Mouse (Mus musculus): ENCODE data around the gene Acox3.

Gene Acox3

GRCm38 (mm10) chr5:35610381-35610780 lies 27.5 kb downstream of the Acox3 start:
- no peak for DNase-seq (ENCODE audit: low spot score)

DNA sequence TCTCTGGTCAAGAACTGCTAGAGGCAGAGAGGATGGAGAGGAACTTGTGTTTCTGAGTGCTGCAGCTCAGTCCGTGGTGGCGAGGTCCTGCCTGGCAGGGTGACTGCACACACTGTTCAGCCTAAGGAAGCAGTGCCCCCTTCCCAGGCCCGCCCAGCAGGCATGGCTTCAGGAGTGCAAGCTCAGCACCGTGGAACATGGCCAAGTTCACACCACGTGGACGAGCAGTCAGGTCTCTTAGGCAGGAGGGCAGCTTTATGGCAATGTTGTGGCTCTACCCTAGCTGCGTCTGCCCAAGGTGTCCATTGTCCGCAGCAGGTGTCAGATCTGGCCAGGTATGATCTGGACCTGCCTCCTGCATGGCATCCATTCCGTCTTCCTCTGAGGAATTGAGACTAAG lies 28.3 kb downstream of the Acox3 start:
- DNase-seq (ENCODE audit: low spot score) = no peak

- no peak for DNase-seq (ENCODE audit: low spot score)
Observed at GRCm38 (mm10) chr5:35611900-35612299, 29.1 kb downstream of the Acox3 start.

DNA sequence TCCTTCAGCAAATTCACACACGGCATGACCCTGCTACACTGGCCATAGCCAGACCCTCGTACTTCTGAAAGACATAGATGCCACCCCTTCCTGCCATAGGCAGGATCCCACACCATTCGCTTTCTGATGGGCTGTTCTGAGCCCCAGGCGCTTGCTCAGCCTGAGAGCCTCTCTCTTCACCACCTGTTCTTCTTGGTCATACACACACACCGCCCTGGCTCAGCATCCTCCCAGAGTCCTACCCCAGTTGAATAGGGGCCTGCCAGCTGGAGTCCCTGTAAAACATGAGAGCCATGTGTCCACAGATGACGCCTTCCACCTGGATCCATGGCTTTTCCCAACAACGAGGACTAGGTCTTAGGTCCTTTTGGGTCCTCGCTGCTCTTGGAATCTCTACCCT lies 29.9 kb downstream of the Acox3 start:
- DNase-seq (ENCODE audit: low spot score) = no peak

GRCm38 (mm10) chr5:35616943-35617342 lies 34.1 kb downstream of the Acox3 start:
- DNase-seq (ENCODE audit: low spot score) = no peak

GRCm38 (mm10) chr5:35621114-35621513 lies 38.3 kb downstream of the Acox3 start:
- no peak for DNase-seq (ENCODE audit: low spot score)

DNA sequence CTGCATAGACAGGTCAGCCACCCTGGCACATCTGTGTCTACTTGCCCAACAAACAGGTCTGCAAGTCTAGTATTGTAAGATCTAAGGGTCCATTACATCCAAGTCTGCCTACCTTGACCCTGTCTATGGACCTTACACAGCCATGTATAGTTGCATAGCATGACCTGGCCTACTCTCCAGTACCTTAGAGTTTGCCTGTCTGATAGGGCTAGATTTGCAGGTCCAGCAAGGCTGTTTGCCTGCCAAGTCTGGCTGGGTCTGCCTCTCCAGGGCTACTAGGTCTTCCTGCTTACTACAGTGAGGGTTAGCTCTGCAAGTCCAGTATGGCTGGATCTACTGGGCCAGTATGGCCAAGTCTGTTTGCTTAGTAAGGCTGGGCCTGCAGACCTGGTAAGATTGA lies 41.0 kb downstream of the Acox3 start:
- no peak for DNase-seq (ENCODE audit: low spot score)

DNA sequence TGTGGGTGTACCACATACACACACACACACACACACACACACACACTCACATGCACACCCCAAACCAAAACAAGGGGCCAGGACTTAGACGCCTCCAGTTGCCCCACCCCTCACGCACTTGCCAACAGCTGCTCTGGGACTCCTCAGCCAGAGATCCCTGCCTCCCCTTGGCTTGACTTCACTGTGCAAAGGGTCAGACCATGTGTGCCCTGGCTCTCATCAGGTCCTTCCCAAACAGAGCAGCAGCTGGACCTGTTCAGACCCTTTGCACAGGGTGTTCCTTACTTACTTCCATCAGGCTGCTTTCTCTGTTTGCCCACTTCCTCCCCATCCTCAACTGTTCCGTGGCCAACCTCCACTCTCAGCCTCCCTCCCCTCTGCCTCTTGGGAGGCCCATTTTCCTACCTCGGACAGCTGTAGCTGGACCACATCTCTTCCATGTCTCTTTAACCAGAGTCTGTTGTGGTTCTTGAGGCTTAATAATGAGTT lies 42.0 kb downstream of the Acox3 start:
- peak; percentile 36 for DNase-seq (ENCODE audit: low spot score)

DNA sequence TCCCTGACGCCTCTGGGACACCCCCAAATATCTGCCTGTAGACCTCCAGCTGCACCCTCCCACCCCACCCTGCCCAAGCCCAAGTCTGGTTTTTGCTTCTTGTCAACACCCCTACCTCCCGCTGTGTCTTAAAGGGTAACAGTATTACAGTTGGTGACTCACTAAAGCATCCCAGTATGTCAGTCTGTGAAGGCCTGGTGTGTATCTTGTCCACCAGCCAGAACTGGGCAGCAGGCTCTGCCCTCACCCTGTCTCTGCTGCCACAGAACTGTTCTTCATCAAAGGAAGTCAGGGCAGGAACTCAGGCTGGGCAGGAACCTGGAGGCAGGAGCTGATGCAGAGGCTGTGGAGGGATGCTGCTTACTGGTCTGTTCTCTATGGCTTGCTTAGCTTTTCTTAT lies 43.6 kb downstream of the Acox3 start:
- DNase-seq (ENCODE audit: low spot score) = no peak

DNA sequence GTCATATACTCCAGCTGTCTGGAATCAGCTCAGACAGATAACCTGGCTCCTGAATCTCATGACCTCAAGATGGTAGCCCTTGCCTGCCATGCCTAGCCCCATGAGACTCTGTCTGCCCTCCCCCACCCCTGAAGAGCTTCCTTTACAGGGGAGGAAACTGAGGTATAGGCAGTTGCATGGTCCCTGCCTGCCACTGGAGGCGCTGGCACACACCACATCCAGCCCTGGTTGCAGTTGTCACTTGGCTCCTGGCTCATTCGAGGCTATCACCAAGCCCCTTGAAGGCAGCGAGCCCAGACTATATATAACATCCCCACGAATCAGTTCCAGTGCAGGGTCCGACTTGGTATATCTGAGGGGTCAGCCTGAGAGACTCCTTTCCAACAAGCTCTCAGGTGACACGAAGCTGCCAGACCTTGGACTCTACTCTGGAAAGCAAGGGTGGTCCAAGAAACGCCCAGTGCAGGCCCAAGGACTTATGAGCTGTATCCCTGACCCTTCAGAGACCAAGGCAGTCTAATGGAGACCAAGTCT lies 44.5 kb downstream of the Acox3 start:
- no peak for DNase-seq (ENCODE audit: low spot score)

DNA sequence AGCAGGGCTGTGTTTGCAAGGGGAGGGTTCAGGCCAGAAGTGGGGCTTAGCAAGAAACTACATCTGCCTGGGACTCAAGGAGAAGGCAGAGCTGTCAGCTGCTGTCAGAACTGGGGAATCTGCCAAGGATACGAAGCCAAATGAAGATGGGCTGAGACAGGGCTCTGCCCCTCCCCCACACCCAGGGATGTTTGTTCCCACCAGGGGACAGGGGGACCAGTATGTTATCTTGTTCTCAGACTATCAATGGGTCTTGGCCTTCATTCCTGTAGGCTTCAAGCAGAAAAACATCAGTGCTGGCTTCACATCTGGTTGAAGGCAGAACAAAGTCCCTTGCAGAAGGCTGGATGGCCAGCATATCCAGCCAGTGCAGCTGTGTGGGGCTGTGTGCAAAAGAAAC lies 45.8 kb downstream of the Acox3 start:
- no peak for DNase-seq (ENCODE audit: low spot score)

DNA sequence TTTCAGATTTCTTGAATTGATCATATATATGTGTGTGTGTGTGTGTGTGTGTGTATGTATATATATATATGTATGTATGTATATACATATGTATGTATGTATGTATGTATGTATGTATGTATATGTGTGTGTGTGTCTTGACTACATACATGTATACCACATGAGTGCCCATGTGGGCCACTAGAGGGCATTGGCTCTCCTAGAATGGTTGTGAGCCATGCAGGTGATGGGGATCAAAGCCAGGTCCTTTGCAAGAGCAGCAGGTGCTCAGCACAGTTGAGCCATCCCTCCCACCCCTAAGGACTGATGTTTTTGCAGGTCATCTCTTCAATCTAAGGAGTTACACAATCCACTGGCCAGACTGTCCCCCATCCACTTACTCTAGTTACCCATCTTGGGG lies 46.5 kb downstream of the Acox3 start:
- DNase-seq (ENCODE audit: low spot score) = no peak

GRCm38 (mm10) chr5:35630706-35631105 lies 47.9 kb downstream of the Acox3 start:
- DNase-seq (ENCODE audit: low spot score) = no peak

GRCm38 (mm10) chr5:35631224-35631623 lies 48.4 kb downstream of the Acox3 start:
- no peak for DNase-seq (ENCODE audit: low spot score)

GRCm38 (mm10) chr5:35631755-35632154 lies 48.9 kb downstream of the Acox3 start:
- no peak for DNase-seq (ENCODE audit: low spot score)

DNA sequence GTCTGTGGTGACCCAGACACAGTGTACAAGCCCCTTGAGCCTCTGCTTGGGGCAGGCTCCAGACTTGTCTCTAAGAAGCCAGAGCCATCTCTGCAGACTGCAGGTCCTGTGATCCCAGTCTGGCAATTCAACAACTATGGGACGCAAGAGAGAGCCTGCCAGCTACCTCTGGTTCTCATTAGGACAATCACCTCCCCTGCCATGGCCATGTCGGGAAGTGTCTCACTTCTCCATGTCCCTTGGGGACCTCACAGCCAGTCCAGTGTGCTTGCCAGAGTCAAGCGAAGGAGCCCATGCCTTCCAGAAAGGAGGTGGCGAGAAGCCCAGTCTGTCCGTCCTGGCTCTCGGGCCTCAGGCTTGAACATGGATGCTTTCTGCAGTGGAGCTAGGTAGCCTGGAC lies 50.0 kb downstream of the Acox3 start:
- no peak for DNase-seq (ENCODE audit: low spot score)

GRCm38 (mm10) chr5:35636016-35636415 lies 53.2 kb downstream of the Acox3 start:
- no peak for DNase-seq (ENCODE audit: low spot score)

- no peak for DNase-seq (ENCODE audit: low spot score)
Observed at GRCm38 (mm10) chr5:35641961-35642584, 59.2 kb downstream of the Acox3 start.

GRCm38 (mm10) chr5:35643401-35644048 lies 60.7 kb downstream of the Acox3 start:
- DNase-seq (ENCODE audit: low spot score) = no peak

DNA sequence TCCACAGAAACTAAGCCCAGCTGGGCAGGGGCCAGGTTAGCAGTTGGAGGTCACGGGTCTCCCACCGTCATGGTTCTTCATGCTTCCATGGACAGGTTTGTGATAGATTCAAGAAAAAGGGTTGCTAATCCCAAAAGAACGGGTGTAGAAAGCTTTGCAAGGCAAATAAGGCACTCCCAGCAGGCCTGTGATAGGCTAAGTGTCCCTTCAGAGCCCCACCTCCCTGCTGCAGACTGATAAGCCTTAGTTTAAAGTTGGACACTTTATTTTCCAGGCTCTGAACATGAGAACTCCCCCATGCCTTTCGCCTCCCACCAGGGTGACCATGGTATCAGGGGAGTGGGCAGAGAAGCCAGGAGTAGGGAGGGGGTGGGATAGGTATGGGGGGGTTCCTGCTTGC lies 61.2 kb downstream of the Acox3 start:
- no peak for DNase-seq (ENCODE audit: low spot score)

GRCm38 (mm10) chr5:35645938-35646493 lies 63.2 kb downstream of the Acox3 start:
- DNase-seq (ENCODE audit: low spot score) = no peak

- no peak for DNase-seq (ENCODE audit: low spot score)
Observed at GRCm38 (mm10) chr5:35646927-35647326, 64.1 kb downstream of the Acox3 start.

DNA sequence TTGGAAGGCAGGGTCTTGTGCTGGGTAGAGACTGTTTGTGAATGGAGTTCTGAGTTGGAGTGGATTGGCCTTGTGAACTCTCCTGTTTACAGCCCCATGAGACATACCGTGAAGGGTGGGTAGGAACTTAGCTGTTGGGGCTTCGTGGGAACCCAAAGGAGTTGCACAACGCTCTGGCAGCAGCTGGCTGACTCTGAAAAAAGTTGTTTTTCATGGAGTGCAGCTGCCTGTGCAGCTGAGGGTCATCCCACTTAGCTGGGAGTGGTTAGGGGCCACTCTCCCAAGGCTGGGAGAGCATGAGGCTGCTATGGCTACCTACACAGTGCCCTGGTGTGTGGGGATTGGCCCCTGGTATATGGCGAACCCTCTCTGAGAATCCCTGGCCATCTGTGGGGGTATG lies 64.7 kb downstream of the Acox3 start:
- no peak for DNase-seq (ENCODE audit: low spot score)

Data from urinary bladder, postnatal 10 days (tissue).